8 mouse cellular contexts compared by ENCODE assay signal in the genomic region with DNA sequence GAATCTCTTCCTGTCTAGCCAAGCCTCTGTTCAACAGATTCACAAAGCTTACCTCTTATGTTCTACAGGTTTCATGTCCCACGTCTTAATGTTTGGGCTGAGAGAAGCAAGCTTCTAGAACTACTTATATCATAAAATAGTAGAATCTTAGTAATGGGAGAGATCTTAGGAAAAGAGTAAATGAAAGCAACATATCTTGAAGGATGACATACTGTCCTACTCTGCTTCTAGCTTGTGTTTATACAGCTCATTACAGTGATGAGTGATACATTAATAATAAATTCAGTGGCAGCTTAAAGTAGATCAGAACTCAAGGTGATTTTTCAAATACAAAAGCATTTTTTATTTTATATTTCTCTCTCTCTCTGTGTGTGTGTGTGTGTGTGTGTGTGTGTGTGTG. TPM values are rescaled to one million over a fixed set of nuclear protein-coding genes. Genes with fewer than 3 reads are reported as not detected.
DNase-seq lines count a peak whose midpoint lies in the region; ATAC-seq and TF ChIP-seq lines count a peak whose summit lies in the region.

A gene (minus strand): TSS at position 101 of the 400 bp plus-strand sequence.

- no peak for ATAC-seq in heart, embryonic 14.5 days (ENCODE audit: insufficient number of reproducible peaks, insufficient read depth, low FRiP score, low read depth)
- no peak for ATAC-seq in neural tube, embryonic 13.5 days (ENCODE audit: low read depth)

- intact Hi-C loops in left cerebral cortex, postnatal 14 days (cut with DNase I): no loop called here

- TF ChIP-seq CTCF in lung, adult 2 months (IDR thresholded peaks at IDR 0.05; ENCODE audit: insufficient read depth, low read length): no peak

- no peaks in the 10 kb centered on the region for H3K9me3 ChIP-seq in heart, embryonic 14.5 days (ENCODE audit: control insufficient read depth, low read length)
- H3K9me3 ChIP-seq in neural tube, embryonic 13.5 days: no peaks in the 10 kb centered on the region

- peaks cover 5% of the 10 kb centered on the region; the same call in 1 of the 2 replicates for H3K4me1 ChIP-seq in lung, adult 2 months (ENCODE audit: control insufficient read depth, insufficient read depth, low read length)
- 0 out of 2 replicates have a peak, but pooled peaks cover 1% of the 10 kb centered on the region for H3K4me1 ChIP-seq in brown adipose tissue, adult 24 weeks (ENCODE audit: control insufficient read depth, insufficient read depth, insufficient read length, low read length)
- peaks cover 5 to 11% of the 10 kb centered on the region in 2 experiments; a peak in 3 of 4 replicates for H3K4me1 ChIP-seq in heart, embryonic 14.5 days (ENCODE audit: control insufficient read depth in 2 of 2, insufficient read depth in 2 of 2, low read length in 2 of 2)
- peaks cover 8% of the 10 kb centered on the region for H3K4me1 ChIP-seq in neural tube, embryonic 13.5 days (replicated peaks)

- H3K36me3 ChIP-seq in heart, embryonic 14.5 days (ENCODE audit: control insufficient read depth, insufficient read depth, low read length): no peaks in the 10 kb centered on the region
- no peaks in the 10 kb centered on the region for H3K36me3 ChIP-seq in neural tube, embryonic 13.5 days

- H3K9ac ChIP-seq in heart, embryonic 14.5 days (ENCODE audit: low read length): no peak within 1 kb of the TSS
- no peak within 1 kb of the TSS for H3K9ac ChIP-seq in neural tube, embryonic 13.5 days

- H3K4me3 ChIP-seq in lung, adult 2 months (replicated peaks; ENCODE audit: extremely low read depth, low read depth, low read length): no peak within 1 kb of the TSS
- no peak within 1 kb of the TSS for H3K4me3 ChIP-seq in brown adipose tissue, adult 24 weeks (ENCODE audit: insufficient read depth, low read depth, low read length)
- H3K4me3 ChIP-seq in heart, embryonic 14.5 days (ENCODE audit: control insufficient read depth in 1 of 2, insufficient read depth in 1 of 2, low read depth in 1 of 2, low read length in 2 of 2): no peak within 1 kb of the TSS
- no peak within 1 kb of the TSS for H3K4me3 ChIP-seq in neural tube, embryonic 13.5 days

- H3K4me2 ChIP-seq in heart, embryonic 14.5 days (ENCODE audit: low read length): no peak within 1 kb of the TSS
- H3K4me2 ChIP-seq in neural tube, embryonic 13.5 days: no peak within 1 kb of the TSS

- H3K27ac ChIP-seq in brown adipose tissue, adult 24 weeks (replicated peaks; ENCODE audit: low read depth, low read length): no peak within 1 kb of the TSS
- no peak within 1 kb of the TSS for H3K27ac ChIP-seq in heart, embryonic 14.5 days (replicated peaks in 1 of 2; ENCODE audit: control insufficient read depth in 1 of 2, insufficient read depth in 1 of 2, low read depth in 2 of 2, low read length in 2 of 2)
- H3K27ac ChIP-seq in neural tube, embryonic 13.5 days (replicated peaks): no peak within 1 kb of the TSS

- no peaks in the 10 kb centered on the region for H3K27me3 ChIP-seq in heart, embryonic 14.5 days (ENCODE audit: control insufficient read depth, insufficient read depth, low read length)
- H3K27me3 ChIP-seq in neural tube, embryonic 13.5 days: no peaks in the 10 kb centered on the region

- DNase-seq in lung, adult 2 months: no peak
- DNase-seq in lung, postnatal 25 days (ENCODE audit: low spot score): no peak
- no peak for DNase-seq in left cerebral cortex, postnatal 14 days (ENCODE audit: low spot score in 2 of 2)
- no peak for DNase-seq in embryo, embryonic 11 days
- no peak for DNase-seq in right cerebral cortex, adult 2 months (ENCODE audit: low spot score in 2 of 2)

- 73% methylated on average over 1 of the region's 1 CpGs for WGBS in lung, adult 2 months
- 71% methylated on average over 1 of the region's 1 CpGs for WGBS in heart, embryonic 14.5 days
- 80% methylated on average over 1 of the region's 1 CpGs for WGBS in neural tube, embryonic 13.5 days

- TF ChIP-seq POLR2A in lung, adult 2 months (IDR thresholded peaks at IDR 0.05; ENCODE audit: borderline replicate concordance, extremely low read depth, low read depth, low read length): no peak

RNA-seq across cellular contexts. Expression of the gene that starts here (rescaled TPM):
- polyA plus RNA-seq in lung, adult 2 months (2012; rRNA removed): 23.5 and 36.3 TPM in 2 replicates
- 29.8 and 36.4 TPM in 2 replicates for polyA plus RNA-seq in brown adipose tissue, adult 24 weeks (2012; ENCODE audit: insufficient read depth, insufficient read length, missing spikeins)
- polyA plus RNA-seq in heart, embryonic 14.5 days (2014; fragmentation: Nextera tagmentation; extraction: Ambion mirVana): 16.0 and 16.5 TPM in 2 replicates
- 10 to 100 TPM; 23.1 to 23.8 TPM for total RNA-seq in left cerebral cortex, postnatal 14 days (2021)
- 21.9 and 23.5 TPM in 2 replicates for polyA plus RNA-seq in neural tube, embryonic 13.5 days (2015; fragmentation: Nextera tagmentation; extraction: Ambion mirVana)
